Mouse (Mus musculus): ENCODE data around the gene Plekho1. TPM values are rescaled to one million over a fixed set of nuclear protein-coding genes. Genes with fewer than 3 reads are reported as not detected.
A peak's percentile ranks its signal among the peaks of the same experiment; 100 is the strongest.

Gene Plekho1
- polyA plus RNA-seq, 1 experiment from 2014 or later: 37.0 TPM

DNA sequence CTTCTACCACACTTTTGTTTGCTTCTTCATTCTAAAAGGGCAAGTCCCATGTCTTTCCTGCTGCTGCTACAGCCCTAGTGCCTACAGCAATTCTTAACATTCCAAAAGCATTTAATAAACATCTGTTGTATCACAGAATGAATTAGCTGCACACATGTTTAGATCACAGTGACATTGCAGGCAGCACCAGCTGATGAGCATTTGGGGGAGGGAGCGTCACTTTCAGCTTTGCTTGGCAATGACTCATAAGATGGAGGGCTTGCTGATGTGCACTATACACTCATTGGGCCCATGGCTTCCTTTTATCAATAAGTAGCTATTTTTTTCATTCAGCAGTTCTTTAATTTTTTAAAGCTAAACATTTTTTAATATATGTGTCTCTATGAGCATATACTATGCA is 32.1 kb upstream of the Plekho1 start:
- no peak overlapping the region for H3K4me2 ChIP-seq
- no peaks in the 10 kb centered on the region for H3K4me1 ChIP-seq (ENCODE audit: insufficient read depth)
- peak; percentile 56 for DNase-seq
- H3K9ac ChIP-seq: no peak overlapping the region
- H3K9me3 ChIP-seq (ENCODE audit: low read depth, low read length): no peaks in the 10 kb centered on the region
- no peak for TF ChIP-seq CTCF (IDR thresholded peaks at IDR 0.05; ENCODE audit: low read depth)
- H3K27me3 ChIP-seq (ENCODE audit: insufficient read depth, low read length): no peaks in the 10 kb centered on the region
- ATAC-seq (ENCODE audit: insufficient read depth): no peak
- H3K4me3 ChIP-seq (ENCODE audit: low read depth, low read length): no peak overlapping the region
- 63% methylated on average over 1 of the region's 1 CpGs for WGBS
- H3K36me3 ChIP-seq (ENCODE audit: insufficient read depth): 0 out of 2 replicates have a peak, but pooled peaks cover 3% of the 10 kb centered on the region
- no peak overlapping the region for H3K27ac ChIP-seq (ENCODE audit: low read depth)

DNA sequence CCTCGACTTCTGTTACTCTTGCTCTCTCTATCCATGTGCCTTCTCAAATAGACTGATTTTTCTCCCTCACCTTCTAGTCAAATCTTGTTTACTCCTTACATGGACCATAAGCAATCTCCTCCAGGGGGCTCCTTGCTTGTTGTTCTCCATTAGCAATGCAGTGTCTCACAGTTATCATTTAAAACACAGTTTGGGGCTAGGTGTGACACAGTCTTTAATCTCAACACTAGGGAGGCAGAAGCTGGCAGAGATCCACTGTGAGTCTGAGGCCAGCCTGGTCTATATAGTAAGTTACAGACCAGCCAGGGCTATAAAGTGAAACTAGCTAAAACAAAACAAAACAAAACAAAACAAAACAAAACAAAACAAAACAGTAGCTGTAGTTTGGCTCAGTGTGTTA is 31.3 kb upstream of the Plekho1 start:
- no peak overlapping the region for H3K27ac ChIP-seq (ENCODE audit: low read depth)
- H3K36me3 ChIP-seq (ENCODE audit: insufficient read depth): 0 out of 2 replicates have a peak, but pooled peaks cover 3% of the 10 kb centered on the region
- no peak for DNase-seq
- no peaks in the 10 kb centered on the region for H3K4me1 ChIP-seq (ENCODE audit: insufficient read depth)
- no peaks in the 10 kb centered on the region for H3K27me3 ChIP-seq (ENCODE audit: insufficient read depth, low read length)
- no peak for TF ChIP-seq CTCF (IDR thresholded peaks at IDR 0.05; ENCODE audit: low read depth)
- H3K4me2 ChIP-seq: no peak overlapping the region
- H3K4me3 ChIP-seq (ENCODE audit: low read depth, low read length): no peak overlapping the region
- WGBS: 74% methylated on average over 1 of the region's 1 CpGs
- no peak for ATAC-seq (ENCODE audit: insufficient read depth)
- H3K9ac ChIP-seq: no peak overlapping the region
- H3K9me3 ChIP-seq (ENCODE audit: low read depth, low read length): no peaks in the 10 kb centered on the region

DNA sequence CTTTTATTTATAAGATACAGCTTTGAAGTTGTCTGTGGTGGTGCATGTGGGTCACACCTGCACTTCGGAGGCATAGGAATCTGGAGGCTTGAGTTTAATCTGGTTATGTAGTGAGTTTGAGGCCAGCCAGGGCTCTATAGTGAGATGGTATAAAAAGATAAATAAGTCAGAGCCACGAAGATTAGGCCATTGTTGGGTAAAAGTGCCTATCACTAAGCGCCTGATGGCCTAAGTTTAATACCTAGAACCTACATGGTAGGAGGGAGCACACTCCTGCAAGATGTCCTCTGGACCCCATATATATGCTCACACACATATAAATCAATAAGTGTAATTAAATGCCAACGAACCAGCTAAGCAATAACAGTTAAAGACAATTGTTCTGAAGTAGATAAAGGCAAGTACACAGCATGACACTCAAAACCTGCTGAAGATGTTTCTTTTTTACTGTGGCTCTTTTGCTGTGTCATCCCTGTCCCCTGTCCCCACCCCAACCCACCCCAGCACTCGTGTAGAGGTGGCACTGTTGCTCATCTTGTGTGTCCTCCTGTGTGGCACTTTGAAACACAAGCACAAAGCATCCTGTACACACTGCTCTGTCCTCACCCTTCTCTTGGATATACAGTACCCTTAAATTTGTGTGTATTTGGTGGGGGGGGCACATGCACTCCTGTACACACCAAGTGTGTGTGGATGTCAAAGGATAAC is 25.8 kb upstream of the Plekho1 start:
- H3K9ac ChIP-seq: no peak overlapping the region
- no peaks in the 10 kb centered on the region for H3K9me3 ChIP-seq (ENCODE audit: low read depth, low read length)
- TF ChIP-seq CTCF (IDR thresholded peaks at IDR 0.05; ENCODE audit: low read depth): no peak
- H3K36me3 ChIP-seq (ENCODE audit: insufficient read depth): no peaks in the 10 kb centered on the region
- H3K4me2 ChIP-seq: no peak overlapping the region
- H3K4me1 ChIP-seq (ENCODE audit: insufficient read depth): no peaks in the 10 kb centered on the region
- ATAC-seq (ENCODE audit: insufficient read depth) (no peak), DNase-seq (no peak)
- H3K27me3 ChIP-seq (ENCODE audit: insufficient read depth, low read length): no peaks in the 10 kb centered on the region
- WGBS: 67% methylated on average over 5 of the region's 5 CpGs
- H3K4me3 ChIP-seq (ENCODE audit: low read depth, low read length): no peak overlapping the region
- H3K27ac ChIP-seq (ENCODE audit: low read depth): no peak overlapping the region

DNA sequence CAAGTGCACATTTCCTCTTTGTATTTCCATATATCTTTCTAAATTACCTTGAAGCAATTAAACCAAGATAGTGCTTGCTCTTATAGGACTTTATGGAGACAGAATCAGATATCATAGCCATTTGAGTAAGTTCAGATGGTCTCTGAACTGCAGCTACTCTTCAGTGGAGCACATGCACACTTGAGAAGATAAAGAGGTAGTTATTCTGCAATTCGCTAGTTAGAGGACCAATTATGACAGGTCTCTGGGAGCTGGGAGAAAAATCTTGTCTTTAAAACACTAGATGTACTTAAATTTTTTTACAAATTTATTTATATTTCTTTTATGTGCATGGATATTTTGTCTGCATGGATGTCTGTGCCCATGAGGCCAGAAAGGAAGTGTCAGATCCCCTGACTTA is 24.9 kb upstream of the Plekho1 start:
- no peak for ATAC-seq (ENCODE audit: insufficient read depth)
- Histone ChIP-seq H3K4me1 (ENCODE audit: insufficient read depth) (no peaks in the 10 kb centered on the region), H3K4me2 (no peak overlapping the region), H3K9ac (no peak overlapping the region), H3K36me3 (ENCODE audit: insufficient read depth) (no peaks in the 10 kb centered on the region), H3K27ac (ENCODE audit: low read depth) (no peak overlapping the region), H3K4me3 (ENCODE audit: low read depth, low read length) (no peak overlapping the region), H3K9me3 (ENCODE audit: low read depth, low read length) (no peaks in the 10 kb centered on the region), H3K27me3 (ENCODE audit: insufficient read depth, low read length) (no peaks in the 10 kb centered on the region)
- 84% methylated on average over 1 of the region's 1 CpGs for WGBS
- no peak for DNase-seq
- TF ChIP-seq CTCF (IDR thresholded peaks at IDR 0.05; ENCODE audit: low read depth): no peak

GRCm38 (mm10) chr3:96017461-96017860 is 21.7 kb upstream of the Plekho1 start:
- ATAC-seq (ENCODE audit: insufficient read depth): no peak
- 63% methylated on average over 5 of the region's 5 CpGs for WGBS
- Histone ChIP-seq H3K9ac (no peak overlapping the region), H3K27ac (ENCODE audit: low read depth) (no peak overlapping the region), H3K4me1 (ENCODE audit: insufficient read depth) (no peaks in the 10 kb centered on the region), H3K27me3 (ENCODE audit: insufficient read depth, low read length) (no peaks in the 10 kb centered on the region), H3K36me3 (ENCODE audit: insufficient read depth) (no peaks in the 10 kb centered on the region), H3K4me2 (no peak overlapping the region), H3K4me3 (ENCODE audit: low read depth, low read length) (no peak overlapping the region), H3K9me3 (ENCODE audit: low read depth, low read length) (no peaks in the 10 kb centered on the region)
- no peak for TF ChIP-seq CTCF (IDR thresholded peaks at IDR 0.05; ENCODE audit: low read depth)
- DNase-seq: no peak

DNA sequence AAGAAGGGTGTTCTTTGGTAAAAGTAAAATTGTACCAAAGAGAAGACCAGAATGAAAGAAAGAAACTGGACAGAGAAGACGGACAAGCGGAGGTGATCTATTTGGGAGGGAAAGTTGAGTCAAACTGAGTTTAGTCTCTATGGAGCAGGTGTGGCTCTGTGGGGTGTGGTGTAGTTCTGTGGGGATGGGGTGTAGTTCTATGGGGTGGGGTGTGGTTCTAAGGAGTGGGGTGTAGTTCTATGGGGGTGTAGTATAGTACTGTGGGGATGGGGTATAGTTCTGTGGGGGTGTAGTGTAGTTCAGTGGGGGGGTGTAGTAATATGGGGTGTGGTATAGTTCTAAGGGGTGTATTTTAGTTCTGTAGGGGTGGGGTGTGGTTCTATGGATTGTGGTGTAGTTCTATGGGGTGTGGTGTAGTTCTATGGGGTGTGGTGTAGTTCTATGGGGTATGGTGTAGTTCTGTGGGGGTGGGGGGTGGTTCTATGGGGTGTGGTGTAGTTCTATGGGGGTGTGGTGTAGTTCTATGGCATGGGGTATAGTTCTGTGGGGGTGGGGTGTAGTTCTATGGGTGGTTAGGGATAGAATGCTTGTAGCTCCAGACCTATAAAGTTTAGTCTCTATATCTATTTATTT is 20.6 kb upstream of the Plekho1 start:
- Histone ChIP-seq H3K27ac (ENCODE audit: low read depth) (no peak overlapping the region), H3K4me2 (no peak overlapping the region), H3K9me3 (ENCODE audit: low read depth, low read length) (no peaks in the 10 kb centered on the region), H3K4me1 (ENCODE audit: insufficient read depth) (no peaks in the 10 kb centered on the region), H3K36me3 (ENCODE audit: insufficient read depth) (no peaks in the 10 kb centered on the region), H3K9ac (no peak overlapping the region), H3K27me3 (ENCODE audit: insufficient read depth, low read length) (no peaks in the 10 kb centered on the region), H3K4me3 (ENCODE audit: low read depth, low read length) (no peak overlapping the region)
- TF ChIP-seq CTCF (IDR thresholded peaks at IDR 0.05; ENCODE audit: low read depth): no peak
- ATAC-seq (ENCODE audit: insufficient read depth) (no peak), DNase-seq (no peak)
- 96% methylated on average over 2 of the region's 2 CpGs for WGBS

DNA sequence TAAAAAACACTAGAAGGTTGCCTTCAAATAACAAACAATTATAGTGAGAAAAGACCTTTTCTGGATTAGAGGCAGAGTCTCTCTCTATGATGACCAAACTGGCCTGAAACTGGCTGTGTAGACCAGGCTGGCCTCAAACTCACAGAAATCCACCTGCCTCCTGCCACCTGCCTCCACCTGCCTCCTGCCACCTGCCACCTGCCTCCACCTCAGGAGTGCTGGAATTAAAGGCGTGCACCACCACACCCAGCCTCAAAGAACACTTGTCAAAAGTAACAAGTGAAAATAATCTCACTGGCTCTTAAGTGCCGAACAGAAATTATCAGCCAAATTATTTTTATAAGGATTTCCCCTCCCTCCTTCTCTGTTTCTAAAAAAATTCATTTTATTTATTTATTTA is 19.9 kb upstream of the Plekho1 start:
- TF ChIP-seq CTCF (IDR thresholded peaks at IDR 0.05; ENCODE audit: low read depth): no peak
- ATAC-seq (ENCODE audit: insufficient read depth): no peak
- H3K9ac ChIP-seq: no peak overlapping the region
- H3K4me1 ChIP-seq (ENCODE audit: insufficient read depth): no peaks in the 10 kb centered on the region
- H3K9me3 ChIP-seq (ENCODE audit: low read depth, low read length): no peaks in the 10 kb centered on the region
- H3K4me3 ChIP-seq (ENCODE audit: low read depth, low read length): no peak overlapping the region
- H3K27ac ChIP-seq (ENCODE audit: low read depth): no peak overlapping the region
- WGBS: 78% methylated on average over 2 of the region's 2 CpGs
- no peaks in the 10 kb centered on the region for H3K36me3 ChIP-seq (ENCODE audit: insufficient read depth)
- DNase-seq: no peak
- no peaks in the 10 kb centered on the region for H3K27me3 ChIP-seq (ENCODE audit: insufficient read depth, low read length)
- H3K4me2 ChIP-seq: no peak overlapping the region

All from lung, embryonic 14.5 days (tissue).